Mouse (Mus musculus) adrenal gland, postnatal 0 days (tissue): ENCODE measurements around the gene Cyp2j9. TPM values are rescaled to one million over a fixed set of nuclear protein-coding genes. Genes with fewer than 3 reads are reported as not detected.

ENCODE experiments used
- polyA plus RNA-seq: library from polyadenylated mRNA; unstranded; fragments of >200 nt; fragmentation: Nextera tagmentation; extraction: Ambion mirVana; gene quantifications from 2 replicates; pipeline ENCODE4 v1.2.1, GENCODE M21; 2015

Cyp2j9 gene
- polyA plus RNA-seq = 6.0 and 9.2 TPM in 2 replicates

GRCm38 (mm10) chr4:96590911-96591790, at the start of gene Cyp2j9:
Cyp2j9 (minus strand) TSS chr4:96591578.

GRCm38 (mm10) chr4:96553133-96553819, 38.1 kb downstream of the Cyp2j9 start, which contains the start of gene Cyp2j6:
Cyp2j6 (minus strand) TSS chr4:96553661.

Other genes starting within 250 kb of the Cyp2j9 start
- gene Cyp2j11, start 242.9 kb downstream of the Cyp2j9 start, polyA plus RNA-seq = 0.06 and 0.07 TPM in 2 replicates
- not detected in 2 replicates for gene Cyp2j8, start 84.2 kb downstream of the Cyp2j9 start, polyA plus RNA-seq
- gene Cyp2j6, start 37.9 kb downstream of the Cyp2j9 start, polyA plus RNA-seq = 10.5 and 14.5 TPM in 2 replicates
- 1.0 and 1.3 TPM in 2 replicates for gene Cyp2j5, start 72.6 kb upstream of the Cyp2j9 start, polyA plus RNA-seq
- not detected in 2 replicates for gene Gm12695, start 193.6 kb upstream of the Cyp2j9 start, polyA plus RNA-seq